ENCODE assay signal across 21 mouse cellular contexts in the genomic region with DNA sequence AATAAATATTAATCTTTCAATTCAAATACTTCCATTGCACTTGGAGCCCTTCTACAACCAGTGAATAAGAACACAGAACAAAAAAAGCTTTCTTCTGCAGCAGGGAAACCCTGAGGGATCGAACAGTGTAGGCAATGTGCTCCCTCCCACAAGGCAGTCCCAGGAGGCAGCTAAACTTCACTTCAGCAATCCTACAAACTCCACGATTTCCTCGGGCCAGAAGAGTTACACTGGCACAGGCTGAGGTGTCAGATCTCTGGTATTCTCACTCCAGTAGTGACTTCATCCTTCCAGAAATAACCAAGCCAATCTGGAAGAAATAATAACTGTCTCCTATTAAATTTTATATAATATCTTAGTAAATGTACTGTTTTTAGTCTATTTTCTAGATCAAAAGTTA.
DNase-seq lines count a peak whose midpoint lies in the region; ATAC-seq lines count a peak whose summit lies in the region.
"Had no signal": no experiment of that assay in that cellular context is flagged by ENCODE, and none has a peak within 500 bp of the region (broad histone marks: within the 10 kb centered on the region; RNA-seq: fewer than 3 reads in every experiment).

No protein-coding gene starts in this region.

- H3K9me3 ChIP-seq in embryonic facial prominence, embryonic 14.5 days (ENCODE audit: control insufficient read depth, low read length), result no peaks in the 10 kb centered on the region
- no peaks in the 10 kb centered on the region for H3K9me3 ChIP-seq in embryonic facial prominence, embryonic 10.5 days
- no peaks in the 10 kb centered on the region for H3K9me3 ChIP-seq in limb, embryonic 11.5 days (ENCODE audit: control insufficient read depth, low read length)
- no peaks in the 10 kb centered on the region for H3K9me3 ChIP-seq in limb, embryonic 10.5 days (replicated peaks)
- H3K9me3 ChIP-seq: embryonic facial prominence, embryonic 12.5 days; forebrain, embryonic 12.5 days; heart, embryonic 13.5 days; hindbrain, embryonic 15.5 days had no signal

- no peak overlapping the region for H3K4me3 ChIP-seq in embryonic facial prominence, embryonic 14.5 days (ENCODE audit: low read depth, low read length)
- H3K4me3 ChIP-seq in embryonic facial prominence, embryonic 10.5 days, result no peak overlapping the region
- no peak overlapping the region for H3K4me3 ChIP-seq in limb, embryonic 11.5 days (ENCODE audit: low read depth, low read length)
- no peak overlapping the region for H3K4me3 ChIP-seq in limb, embryonic 10.5 days
- H3K4me3 ChIP-seq: embryonic facial prominence, embryonic 12.5 days; forebrain, embryonic 12.5 days; gastrocnemius, adult 2 months; heart, embryonic 13.5 days; hindbrain, embryonic 15.5 days had no signal

- DNase-seq in embryonic facial prominence, embryonic 14.5 days (ENCODE audit: low spot score), result peak; percentile 27
- no peak for DNase-seq in embryonic facial prominence, embryonic 10.5 days (ENCODE audit: low spot score)
- no peak for DNase-seq in limb, embryonic 11.5 days (ENCODE audit: low spot score)
- DNase-seq in limb, embryonic 10.5 days (ENCODE audit: low spot score), result no peak
- DNase-seq in right cerebral cortex, adult 18-20 months, result peak; percentile 33
- DNase-seq in right cerebral cortex, postnatal 10 days (ENCODE audit: low spot score in 2 of 2), result no peak
- DNase-seq in ovary, postnatal 14 days (ENCODE audit: low spot score), result no peak
- no peak for DNase-seq in gastrocnemius, postnatal 10 days
- DNase-seq: adrenal gland, postnatal 10 days; cerebellum, adult 18-20 months; cerebellum, adult 9-11 months; embryo, embryonic 11 days; gastrocnemius, adult 2 months; gastrocnemius, postnatal 36 days; heart, adult 11 months; heart, postnatal 36 days had no signal

- H3K4me1 ChIP-seq in embryonic facial prominence, embryonic 14.5 days (ENCODE audit: control insufficient read depth, insufficient read depth, low read length), result no peaks in the 10 kb centered on the region
- H3K4me1 ChIP-seq in embryonic facial prominence, embryonic 10.5 days, result no peaks in the 10 kb centered on the region
- H3K4me1 ChIP-seq in limb, embryonic 11.5 days (ENCODE audit: control insufficient read depth, insufficient read depth, low read length), result no peaks in the 10 kb centered on the region
- H3K4me1 ChIP-seq in limb, embryonic 10.5 days, result no peaks in the 10 kb centered on the region
- H3K4me1 ChIP-seq: embryonic facial prominence, embryonic 12.5 days; forebrain, embryonic 12.5 days; heart, embryonic 13.5 days; hindbrain, embryonic 15.5 days had no signal

- no peak overlapping the region for H3K4me2 ChIP-seq in embryonic facial prominence, embryonic 14.5 days (ENCODE audit: low read depth, low read length)
- H3K4me2 ChIP-seq in limb, embryonic 11.5 days (ENCODE audit: low read depth, severe bottlenecking), result no peak overlapping the region
- H3K4me2 ChIP-seq: embryonic facial prominence, embryonic 12.5 days; forebrain, embryonic 12.5 days; heart, embryonic 13.5 days; hindbrain, embryonic 15.5 days had no signal

- WGBS in embryonic facial prominence, embryonic 14.5 days, result 20% methylated on average over 3 of the region's 3 CpGs
- 37% methylated on average over 3 of the region's 3 CpGs for WGBS in embryonic facial prominence, embryonic 10.5 days
- WGBS in limb, embryonic 11.5 days, result 55% methylated on average over 3 of the region's 3 CpGs
- WGBS in limb, embryonic 10.5 days, result 78% methylated on average over 3 of the region's 3 CpGs

- no peaks in the 10 kb centered on the region for H3K27me3 ChIP-seq in embryonic facial prominence, embryonic 14.5 days (replicated peaks; ENCODE audit: control insufficient read depth, insufficient read depth, low read length)
- H3K27me3 ChIP-seq in embryonic facial prominence, embryonic 10.5 days (replicated peaks; ENCODE audit: low read depth, poor library complexity, severe bottlenecking), result no peaks in the 10 kb centered on the region
- H3K27me3 ChIP-seq in limb, embryonic 11.5 days (ENCODE audit: control insufficient read depth, insufficient read depth, low read length), result no peaks in the 10 kb centered on the region
- H3K27me3 ChIP-seq in limb, embryonic 10.5 days (ENCODE audit: low read depth, poor library complexity, severe bottlenecking), result no peaks in the 10 kb centered on the region
- H3K27me3 ChIP-seq: embryonic facial prominence, embryonic 12.5 days; forebrain, embryonic 12.5 days; heart, embryonic 13.5 days; hindbrain, embryonic 15.5 days had no signal

- no peaks in the 10 kb centered on the region for H3K36me3 ChIP-seq in embryonic facial prominence, embryonic 14.5 days (ENCODE audit: control insufficient read depth, insufficient read depth, low read length)
- H3K36me3 ChIP-seq in embryonic facial prominence, embryonic 10.5 days (replicated peaks), result no peaks in the 10 kb centered on the region
- H3K36me3 ChIP-seq in limb, embryonic 11.5 days (ENCODE audit: control insufficient read depth, insufficient read depth, low read length), result no peaks in the 10 kb centered on the region
- no peaks in the 10 kb centered on the region for H3K36me3 ChIP-seq in limb, embryonic 10.5 days
- H3K36me3 ChIP-seq: embryonic facial prominence, embryonic 12.5 days; forebrain, embryonic 12.5 days; heart, embryonic 13.5 days; hindbrain, embryonic 15.5 days had no signal

- ATAC-seq in embryonic facial prominence, embryonic 14.5 days (ENCODE audit: low read depth), result no peak
- peak; percentile 39; the same call in 1 of the 2 replicates for ATAC-seq in limb, embryonic 11.5 days (ENCODE audit: insufficient number of reproducible peaks, low FRiP score, low TSS enrichment, low read depth)
- ATAC-seq: forebrain, embryonic 16.5 days had no signal

- no peak overlapping the region for H3K27ac ChIP-seq in embryonic facial prominence, embryonic 14.5 days (replicated peaks; ENCODE audit: low read depth, low read length)
- H3K27ac ChIP-seq in embryonic facial prominence, embryonic 10.5 days (replicated peaks), result no peak overlapping the region
- H3K27ac ChIP-seq in limb, embryonic 11.5 days (replicated peaks; ENCODE audit: low read depth, low read length), result no peak overlapping the region
- no peak overlapping the region for H3K27ac ChIP-seq in limb, embryonic 10.5 days
- H3K27ac ChIP-seq: embryonic facial prominence, embryonic 12.5 days; forebrain, embryonic 12.5 days; gastrocnemius, adult 2 months; heart, embryonic 13.5 days; hindbrain, embryonic 15.5 days had no signal

- no peak overlapping the region for H3K9ac ChIP-seq in embryonic facial prominence, embryonic 14.5 days (ENCODE audit: low read depth, low read length)
- H3K9ac ChIP-seq in limb, embryonic 11.5 days (ENCODE audit: low read length), result no peak overlapping the region
- H3K9ac ChIP-seq: embryonic facial prominence, embryonic 12.5 days; forebrain, embryonic 12.5 days; heart, embryonic 13.5 days; hindbrain, embryonic 15.5 days had no signal

Comparison
In these comparisons a context has a peak if more than half of its experiments do, and no peak if none do; other contexts are left out.
1. DNase-seq: peak in embryonic facial prominence, embryonic 14.5 days (single experiment) and right cerebral cortex, adult 18-20 months (single experiment); none in embryonic facial prominence, embryonic 10.5 days (single experiment), limb, embryonic 11.5 days (single experiment), limb, embryonic 10.5 days (single experiment), right cerebral cortex, postnatal 10 days (0 of 2), ovary, postnatal 14 days (single experiment) and gastrocnemius, postnatal 10 days (single experiment).